Mouse (Mus musculus): ENCODE data around the gene Foxj1.

The Foxj1 gene

DNA sequence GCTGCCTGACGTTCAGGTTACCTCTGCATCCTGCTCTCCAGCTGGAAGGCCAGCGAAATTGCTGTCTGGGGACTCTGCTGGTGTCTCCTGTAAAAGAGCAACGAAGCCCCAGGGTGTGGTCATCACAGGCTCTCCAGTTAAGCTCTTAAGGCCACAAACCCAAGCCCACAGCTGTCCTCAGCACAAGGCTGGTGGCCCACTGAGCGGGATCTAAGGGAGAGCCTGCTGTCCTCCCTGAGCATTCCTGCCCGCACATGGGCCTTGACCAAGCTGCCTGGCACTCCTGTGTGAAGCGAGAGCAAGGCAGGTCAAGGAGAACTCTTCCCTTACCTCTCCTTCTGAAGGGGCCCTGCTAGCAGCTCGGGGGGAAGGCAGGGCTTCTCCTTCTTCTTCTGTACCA, 11.8 kb upstream of the Foxj1 start:
- intact Hi-C loops (cut with DNase I), result no loop called here

DNA sequence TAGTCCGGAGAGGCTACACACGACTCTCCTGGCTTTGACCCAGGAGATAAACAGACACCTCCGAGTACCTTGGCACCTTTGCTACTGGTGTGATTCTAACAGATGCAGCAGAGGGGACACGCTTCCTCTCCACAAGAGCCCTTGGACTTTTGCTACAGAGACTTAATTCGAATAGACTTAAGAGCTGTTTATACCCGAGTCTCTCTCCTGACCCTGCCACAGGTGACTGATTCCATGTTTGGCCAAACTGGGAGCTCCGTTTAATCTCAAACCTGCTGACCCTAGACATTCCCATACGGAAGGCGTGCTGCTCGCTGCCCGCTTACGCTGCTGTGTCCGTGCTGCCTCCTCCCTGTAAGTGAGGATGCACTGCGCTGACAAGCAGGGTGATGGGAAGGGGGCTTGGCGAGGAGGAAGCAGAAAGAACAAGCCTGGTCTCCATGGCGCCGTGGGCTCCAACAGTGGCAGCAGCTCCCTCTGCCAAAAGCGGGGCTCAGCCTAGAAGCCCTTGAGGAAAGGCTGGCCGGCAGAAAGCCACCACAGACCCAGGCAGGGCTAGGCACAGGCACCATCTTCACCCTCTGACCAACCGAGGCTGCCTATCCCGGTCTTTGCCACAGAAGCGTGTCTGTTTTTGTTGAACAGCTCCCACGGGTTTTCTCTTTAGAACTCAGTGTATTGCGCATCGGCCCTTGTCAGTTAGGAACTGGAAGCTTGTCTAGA, 7.0 kb upstream of the Foxj1 start:
- intact Hi-C loops (cut with DNase I), result no loop called here

DNA sequence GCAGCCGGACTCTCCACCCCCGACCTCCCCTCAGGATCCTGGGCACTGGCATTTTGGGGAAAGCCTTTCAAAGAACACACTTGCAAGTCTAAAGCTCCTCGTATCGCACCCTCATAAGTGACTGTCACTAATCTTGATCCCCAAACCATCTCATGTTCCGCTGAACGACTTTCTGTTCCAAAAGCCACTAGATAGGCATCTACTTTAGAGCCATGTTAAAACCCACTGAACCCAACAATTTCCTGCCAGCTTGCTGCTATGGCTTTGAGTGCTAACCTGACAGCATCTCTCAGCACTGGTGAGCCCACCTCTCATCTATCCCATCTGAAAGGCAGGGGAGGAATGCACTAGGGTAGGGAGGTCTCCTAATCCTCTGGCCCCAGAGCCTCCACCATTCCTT, 2.3 kb upstream of the Foxj1 start:
- intact Hi-C loops (cut with DNase I), result no loop called here

DNA sequence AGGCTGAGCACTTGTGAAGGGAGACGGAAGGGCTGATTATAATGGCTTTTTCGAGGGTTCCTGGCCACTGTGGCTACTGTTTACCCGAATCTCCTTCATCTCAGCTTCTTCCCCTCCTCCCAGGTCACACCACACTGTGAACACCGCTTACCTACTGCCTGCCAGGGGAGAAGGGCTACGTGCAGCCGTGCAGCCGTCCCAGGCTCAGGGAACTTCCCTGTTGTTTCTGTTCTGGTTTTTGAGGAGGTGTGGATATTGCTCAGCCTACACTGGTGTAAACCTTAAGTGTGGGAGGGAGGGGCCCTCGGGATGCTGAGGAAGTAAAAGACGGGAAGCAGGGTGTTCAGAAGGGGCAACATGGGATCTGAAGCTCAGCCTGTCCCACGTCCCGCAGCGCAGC, 1.8 kb upstream of the Foxj1 start:
- intact Hi-C loops (cut with DNase I), result no loop called here

DNA sequence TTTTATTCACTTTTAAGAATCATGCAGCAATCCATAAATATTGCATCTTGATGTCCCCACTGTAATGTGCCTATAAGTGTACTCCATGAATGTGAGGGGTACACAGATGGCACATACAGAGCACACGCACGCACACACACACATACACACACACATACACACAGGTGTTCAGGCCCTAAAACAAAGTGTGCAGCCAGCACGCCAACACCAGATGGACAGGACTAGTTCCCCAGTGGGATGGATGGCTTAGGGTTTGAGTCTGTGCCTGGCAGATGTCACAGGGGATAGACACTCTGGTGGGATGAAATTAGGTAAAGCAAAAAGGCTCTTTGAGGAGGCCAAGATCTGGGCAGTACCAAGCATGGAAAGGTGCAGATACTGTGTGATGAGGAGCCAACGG, 1.2 kb upstream of the Foxj1 start:
- intact Hi-C loops (cut with DNase I), result no loop called here

DNA sequence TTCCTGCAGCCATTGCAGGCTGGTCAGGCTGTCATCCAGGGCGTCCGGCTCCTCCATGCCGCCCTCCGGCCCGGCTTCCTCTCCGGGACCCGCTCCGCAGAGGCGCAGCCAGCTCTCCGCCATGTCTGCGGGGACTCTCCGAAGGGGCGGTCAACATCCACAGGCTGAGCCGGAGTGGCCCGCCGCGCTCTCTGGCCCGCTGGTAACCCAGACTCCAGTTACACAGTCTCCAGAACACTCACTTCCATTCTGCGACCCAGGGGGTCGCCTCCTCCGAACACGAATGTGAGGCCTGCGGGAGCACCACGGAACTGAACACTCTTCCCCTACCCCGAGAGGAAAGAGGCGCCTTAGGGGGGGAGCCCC, 799 bp downstream of the Foxj1 start:
- intact Hi-C loops (cut with DNase I), result no loop called here

DNA sequence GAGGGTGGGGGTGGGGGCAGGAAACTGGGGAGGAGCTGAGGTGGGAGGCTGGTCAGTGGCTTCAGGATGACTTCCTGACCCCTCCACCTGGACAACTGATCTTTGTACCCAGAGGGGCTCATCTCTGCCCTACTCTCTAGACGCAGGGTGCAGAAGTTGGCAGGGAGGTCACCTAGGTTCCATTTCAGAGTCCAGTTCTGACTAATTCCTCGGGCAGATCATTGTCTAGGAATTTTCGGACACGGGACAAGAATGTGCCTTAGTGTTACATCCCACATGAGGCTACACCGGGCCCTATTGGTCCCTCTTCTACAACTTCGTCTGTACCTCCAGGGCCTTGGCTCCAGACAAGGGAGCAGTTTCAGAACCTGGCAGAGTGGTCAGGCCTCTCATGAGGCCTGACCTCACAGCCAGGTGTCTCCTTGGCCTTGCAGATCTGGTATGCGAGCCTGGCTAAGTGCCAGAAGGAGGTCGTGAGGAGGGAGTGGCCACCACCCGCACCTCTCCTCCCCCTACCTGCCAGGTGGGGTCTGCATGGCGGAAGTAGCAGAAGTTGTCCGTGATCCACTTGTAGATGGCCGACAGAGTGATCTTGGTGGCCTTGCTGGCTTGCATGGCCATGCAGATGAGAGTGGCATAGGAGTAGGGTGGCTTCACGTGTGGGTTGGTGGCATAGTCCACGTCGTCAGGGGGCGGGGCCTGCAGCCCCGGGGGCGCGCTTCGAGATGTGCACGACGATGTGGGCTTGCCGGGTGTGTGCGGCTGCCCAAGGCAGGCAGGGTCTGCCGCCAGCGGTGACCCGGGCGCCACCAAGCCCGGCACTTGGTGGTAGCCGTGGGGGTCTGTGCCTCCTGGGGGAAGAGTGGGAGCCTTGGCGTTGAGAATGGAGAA, 1.4 kb downstream of the Foxj1 start:
- intact Hi-C loops (cut with DNase I), result no loop called here

DNA sequence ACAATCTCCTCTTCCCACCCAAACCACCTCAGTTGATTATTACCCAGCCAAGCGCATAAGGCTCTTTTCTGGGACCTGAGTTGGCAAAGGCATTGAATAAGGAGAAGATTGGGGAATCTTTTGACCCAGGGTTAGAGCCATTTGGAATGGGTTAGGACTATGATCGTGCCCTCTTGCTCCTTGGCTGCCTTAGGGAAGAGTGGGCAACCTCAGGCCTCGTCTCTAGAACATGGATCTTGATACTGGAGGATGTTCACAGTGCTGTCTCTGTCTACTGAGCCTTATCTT, 2.3 kb downstream of the Foxj1 start:
- intact Hi-C loops (cut with DNase I), result no loop called here

DNA sequence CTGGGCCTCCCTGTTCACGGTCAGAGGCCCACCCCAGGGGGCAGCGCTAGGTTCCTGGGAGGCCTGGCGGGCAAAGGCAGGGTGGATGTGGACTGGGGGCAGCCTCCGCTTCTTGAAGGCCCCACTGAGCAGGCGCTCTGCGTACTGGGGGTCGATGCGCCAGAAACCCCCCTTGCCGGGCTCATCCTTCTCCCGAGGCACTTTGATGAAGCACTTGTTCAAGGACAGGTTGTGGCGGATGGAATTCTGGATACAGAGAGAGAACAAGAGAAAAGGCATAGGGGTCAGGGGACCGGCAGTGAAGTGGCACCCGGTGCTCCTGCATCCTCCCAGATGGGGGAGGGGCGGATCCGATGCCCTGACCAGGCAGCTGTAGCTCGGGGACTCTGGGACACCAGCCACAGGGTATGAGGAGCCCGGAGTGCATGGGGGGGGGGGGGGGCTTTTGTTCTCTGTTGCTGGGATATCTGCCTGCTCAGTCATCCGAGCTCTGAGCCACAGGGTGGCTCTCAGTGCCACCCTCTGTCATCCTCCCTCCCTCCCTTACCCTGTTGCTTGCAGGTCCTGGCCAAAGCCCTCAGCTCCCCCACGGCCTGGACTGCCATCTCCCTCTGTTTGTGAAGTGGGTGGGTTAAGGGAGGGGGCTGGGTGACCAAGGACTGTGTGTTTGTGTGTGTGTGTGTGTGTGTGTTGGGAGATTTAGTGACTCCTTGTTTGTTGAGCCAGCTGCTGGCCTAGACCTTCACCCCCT, 2.8 kb downstream of the Foxj1 start:
- intact Hi-C loops (cut with DNase I), result no loop called here

DNA sequence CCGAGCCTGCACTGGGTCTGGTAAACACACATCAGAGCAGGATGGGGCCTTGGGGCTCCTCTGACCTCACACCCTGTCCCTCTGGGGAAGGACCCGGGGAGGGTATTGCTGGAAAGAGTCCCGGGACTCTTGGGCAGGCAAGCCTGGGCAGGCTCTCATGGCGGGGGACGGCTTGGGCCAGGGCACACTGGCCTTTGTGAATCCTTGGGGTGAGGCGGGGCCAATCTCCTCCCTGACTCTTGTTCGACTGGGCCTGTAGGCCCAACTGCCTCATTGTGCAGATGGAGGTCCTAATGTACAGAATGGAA, 5.0 kb downstream of the Foxj1 start:
- intact Hi-C loops (cut with DNase I), result no loop called here

DNA sequence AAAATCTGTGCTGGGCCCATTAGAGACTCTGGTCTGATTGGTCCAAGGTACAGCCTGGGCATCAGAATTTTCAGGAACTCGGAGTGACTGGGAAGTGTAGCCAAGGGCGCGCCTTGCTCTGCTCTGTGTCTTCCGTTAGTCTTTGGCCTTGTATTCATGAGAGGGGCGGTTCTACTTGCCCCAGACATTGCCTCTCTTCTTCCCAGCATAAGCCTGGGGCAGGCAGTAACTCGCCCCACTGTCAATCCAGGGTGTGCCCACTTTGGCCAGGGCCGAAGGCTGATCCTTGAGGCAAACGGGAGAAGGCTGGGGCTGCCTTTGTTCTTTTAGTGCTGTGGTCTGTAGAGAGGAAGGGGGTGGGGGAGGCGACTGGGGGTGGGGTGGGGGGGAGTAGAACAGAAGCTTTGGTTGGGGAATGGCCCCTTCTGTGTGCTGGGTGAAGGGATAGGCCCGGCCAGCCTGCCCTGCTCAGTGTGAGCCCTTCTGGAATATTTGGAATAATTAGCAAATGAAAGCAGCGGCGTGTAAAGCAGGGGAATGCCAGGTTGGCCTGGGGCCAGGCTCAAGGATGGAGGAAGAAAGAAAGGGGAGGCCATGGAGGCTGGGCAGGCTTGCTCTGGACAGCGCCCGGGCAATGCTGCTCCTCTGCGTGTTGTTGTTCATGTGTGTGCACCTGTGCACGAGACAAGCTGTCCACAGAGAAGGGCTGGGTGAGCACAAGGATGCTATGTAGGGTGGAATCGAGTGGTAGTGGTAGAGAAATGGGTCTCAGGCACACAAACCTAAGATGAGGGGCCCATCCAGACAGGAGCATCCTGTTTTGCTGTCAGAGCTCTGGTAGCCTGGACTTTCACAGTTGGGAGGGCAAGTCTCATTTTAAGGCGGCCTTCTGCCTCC, 5.6 kb downstream of the Foxj1 start:
- intact Hi-C loops (cut with DNase I), result no loop called here

DNA sequence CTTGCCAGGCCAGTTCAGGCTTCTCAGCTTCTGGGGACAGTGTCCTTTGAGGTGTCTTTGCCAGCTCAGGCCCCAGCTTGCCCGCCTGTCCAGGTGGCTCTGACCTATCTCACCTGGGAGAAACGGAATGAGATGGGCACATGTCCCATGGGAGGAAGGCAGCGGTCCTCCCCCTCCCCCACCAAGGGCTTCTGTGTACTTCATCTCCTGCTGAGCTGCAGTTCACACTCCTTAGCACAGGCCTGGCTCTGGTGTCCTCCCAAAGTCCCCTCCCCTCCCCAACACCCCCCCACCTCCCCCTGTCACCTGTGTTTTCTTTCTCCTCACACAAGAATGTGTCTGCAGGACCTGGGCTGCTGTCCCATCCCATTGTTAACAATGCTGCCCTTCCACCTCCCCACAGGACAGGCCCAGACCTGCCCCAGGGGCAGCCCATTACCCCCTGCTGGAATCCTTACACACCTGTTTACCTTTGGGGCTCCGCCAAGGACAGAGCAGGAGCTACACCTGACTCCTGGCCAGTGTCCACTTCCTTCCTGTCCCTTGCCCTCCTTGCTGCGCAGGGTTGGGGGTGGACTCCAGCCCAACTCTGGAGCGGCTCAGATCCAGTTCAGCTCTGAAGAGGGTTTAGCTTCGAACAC, 8.1 kb downstream of the Foxj1 start:
- intact Hi-C loops (cut with DNase I), result no loop called here

DNA sequence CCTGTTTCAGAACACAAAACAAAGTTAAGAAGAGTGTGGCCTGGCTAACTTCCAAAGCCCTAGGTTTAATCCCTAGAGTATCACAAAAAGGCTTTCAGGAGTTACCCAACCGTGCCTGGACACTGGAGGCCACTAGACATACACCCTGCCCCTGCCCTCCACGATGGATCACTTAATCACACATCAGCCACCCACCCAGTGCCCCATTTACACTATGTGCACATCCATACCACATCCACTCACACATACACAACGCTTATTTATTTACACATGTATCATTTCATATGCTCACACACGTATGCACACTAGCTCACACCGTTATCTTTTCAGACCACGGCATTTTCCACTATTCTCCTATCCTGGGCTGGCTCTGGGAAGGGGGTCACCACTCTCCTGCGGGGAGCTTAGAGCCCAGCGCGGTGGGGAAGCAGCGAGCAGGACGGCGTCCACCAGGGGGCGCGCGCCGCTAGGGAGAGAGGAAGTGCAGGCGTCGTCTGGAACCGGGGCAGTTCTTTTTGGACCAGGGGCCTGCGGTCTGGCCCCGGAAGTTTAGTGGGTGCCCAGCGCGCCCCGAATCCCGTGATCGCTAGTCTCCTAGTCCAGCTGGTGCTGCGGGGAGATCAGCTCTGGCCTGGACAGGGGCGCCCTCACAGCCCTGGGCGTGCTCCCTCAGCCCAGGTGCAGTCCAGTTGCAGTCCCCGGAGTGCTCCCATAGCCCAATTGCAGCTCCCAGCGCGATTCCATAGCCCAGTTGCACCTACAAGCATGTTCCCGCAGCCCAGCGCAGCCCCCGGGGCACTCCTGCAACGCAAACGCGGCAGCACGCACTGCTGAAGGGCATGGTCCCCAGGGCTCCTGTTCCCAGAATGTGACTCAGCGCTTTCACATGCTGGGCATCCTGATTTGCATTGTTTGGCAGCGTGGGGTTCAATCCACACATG, 16.2 kb downstream of the Foxj1 start:
- intact Hi-C loops (cut with DNase I), result loop anchor here (1.0 to 5.0 kb wide), 3 partner anchors 50 to 148 kb away; partner anchors contain the start of gene Qrich2

DNA sequence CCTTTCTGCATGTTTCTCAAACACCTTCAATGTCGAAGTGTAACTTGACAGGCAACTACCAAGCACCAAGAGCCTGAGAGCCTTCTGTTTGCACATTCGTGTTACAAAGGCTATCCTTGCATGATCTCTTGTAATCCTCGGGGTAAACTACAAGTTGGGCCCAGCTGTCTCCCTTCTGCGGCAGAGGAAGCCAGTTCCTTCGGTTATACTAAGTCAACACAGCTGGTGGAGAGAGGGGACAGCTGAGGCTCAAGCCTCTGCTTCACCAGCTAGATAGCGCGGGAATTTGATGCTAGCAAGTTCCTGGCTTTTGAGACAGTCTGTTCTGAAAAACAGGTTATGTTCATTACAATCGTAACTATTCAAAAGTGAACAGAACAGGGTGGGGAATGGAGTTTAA, 22.8 kb downstream of the Foxj1 start:
- intact Hi-C loops (cut with DNase I), result no loop called here

DNA sequence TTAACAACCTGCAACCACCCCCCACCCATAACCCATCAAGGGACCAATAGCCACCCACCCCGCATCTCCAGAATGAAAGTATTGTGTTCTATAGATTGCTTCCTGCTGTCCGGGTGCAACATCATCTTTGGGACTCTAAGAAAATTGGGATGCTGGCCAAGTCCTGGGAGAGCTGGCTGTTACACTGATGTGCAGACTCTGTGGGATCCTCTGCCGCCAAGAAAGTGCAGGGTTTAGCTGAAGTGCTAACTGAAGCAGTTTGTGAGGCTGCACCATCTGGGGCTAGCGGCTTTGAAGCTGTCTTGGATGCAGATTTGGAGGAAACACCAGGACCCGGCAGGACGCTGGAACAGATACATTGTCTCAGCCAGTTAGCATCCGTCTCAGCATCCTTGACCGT, 24.0 kb downstream of the Foxj1 start:
- intact Hi-C loops (cut with DNase I), result no loop called here

DNA sequence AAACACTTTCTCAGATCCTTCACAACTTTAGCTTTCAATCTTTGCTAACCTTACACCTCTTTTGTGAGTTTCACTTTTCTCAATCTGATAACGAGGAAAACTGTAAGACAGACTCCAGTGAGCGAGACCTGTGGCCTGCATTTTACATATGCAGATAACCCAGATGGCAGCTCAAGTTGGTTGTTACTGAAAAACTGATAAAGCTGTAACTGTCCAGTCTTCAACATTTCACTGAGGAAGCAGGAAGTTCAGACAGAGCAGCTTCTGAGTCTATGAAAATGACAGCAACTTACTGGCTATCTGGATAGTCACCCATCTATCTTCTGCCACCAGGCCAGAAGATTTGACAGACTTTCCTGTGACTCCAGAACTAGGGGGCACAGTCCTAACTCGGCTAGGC, 25.6 kb downstream of the Foxj1 start:
- intact Hi-C loops (cut with DNase I), result no loop called here

DNA sequence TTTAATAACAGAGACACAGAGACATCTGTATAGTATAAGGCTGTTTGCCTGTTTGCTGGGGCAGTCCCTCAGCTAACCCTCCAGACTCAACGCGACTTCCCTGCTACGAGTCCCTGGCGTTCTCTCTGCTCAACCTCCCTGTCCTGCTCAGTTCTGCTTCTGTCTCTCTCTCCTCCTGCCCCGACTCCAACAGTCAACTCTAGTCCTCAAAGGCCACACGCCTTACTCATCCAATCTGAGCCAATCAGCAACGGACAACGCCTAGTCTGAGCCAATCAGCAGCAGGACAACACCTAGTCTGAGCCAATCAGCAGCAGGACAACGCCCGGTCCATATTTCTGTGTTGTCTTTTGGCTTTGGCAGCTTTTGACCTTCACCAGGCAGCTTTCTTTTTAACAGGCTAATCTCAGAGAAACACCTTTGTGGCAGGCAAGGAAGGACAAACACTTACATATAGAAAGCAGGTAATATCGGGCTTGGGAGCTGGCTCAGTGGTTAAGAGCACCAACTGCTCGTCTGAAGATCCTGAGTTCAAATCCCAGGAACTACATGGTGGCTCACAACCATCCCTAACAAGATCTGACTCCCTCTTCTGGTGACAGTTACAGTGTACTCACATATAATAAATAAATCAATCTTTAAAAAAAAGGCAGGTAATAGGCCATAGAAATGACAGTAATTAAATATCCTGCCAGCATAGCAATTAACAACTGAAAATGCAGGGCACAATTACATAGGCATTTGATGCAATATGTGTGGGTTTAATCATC, 27.3 kb downstream of the Foxj1 start:
- intact Hi-C loops (cut with DNase I), result no loop called here

DNA sequence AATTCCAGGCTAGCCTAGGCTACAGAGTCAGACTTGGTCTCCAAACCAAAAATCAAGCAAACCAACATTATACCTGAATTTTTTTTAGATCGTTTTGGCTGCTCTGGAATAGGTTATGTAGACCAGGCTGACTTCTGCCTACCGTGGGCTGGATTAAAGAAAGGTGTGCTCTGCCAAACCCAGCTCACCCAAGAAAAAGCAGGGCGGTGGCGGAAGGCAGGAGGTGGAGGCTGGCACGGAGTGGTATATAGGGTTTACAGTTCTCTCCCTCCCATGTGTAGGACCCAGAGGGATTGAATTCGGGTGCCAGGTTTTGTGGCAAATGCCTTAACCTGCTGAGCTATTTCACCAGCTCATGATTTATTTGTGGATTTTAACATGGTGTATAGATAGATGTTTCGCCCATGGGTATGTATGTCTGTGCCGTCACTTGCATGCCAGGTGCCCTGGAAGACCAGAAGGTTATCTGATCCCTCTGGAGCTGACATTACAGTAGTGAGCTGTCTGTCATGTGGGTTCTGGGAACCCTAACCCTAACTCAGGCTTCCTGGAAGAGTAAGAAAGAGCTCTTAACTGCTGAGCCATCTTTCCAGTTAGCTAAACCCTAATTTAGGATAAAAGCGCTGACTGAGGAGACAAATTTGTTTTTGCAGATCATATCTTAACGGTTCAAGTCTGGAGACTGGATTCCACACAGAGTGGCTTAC, 28.0 kb downstream of the Foxj1 start, which contains the start of gene Exoc7:
TSS of gene Exoc7 (minus strand) at position 215 of the 707 bp plus-strand sequence.
- intact Hi-C loops (cut with DNase I), result no loop called here

All from adrenal gland (tissue).